Mouse (Mus musculus): ENCODE measurements around the gene Rcsd1.

GRCm38 (mm10) chr1:165730129-165730528 lies 20.6 kb upstream of the Rcsd1 start:
- TF ChIP-seq CTCF (conservative IDR thresholded peaks at IDR 0.05 in 1 of 2, IDR thresholded peaks at IDR 0.05 in 1 of 2; ENCODE audit: low read depth in 2 of 2, low read length in 2 of 2) (no peak), TBP (conservative IDR thresholded peaks at IDR 0.05; ENCODE audit: low read depth, low read length) (no peak), ZMIZ1 (IDR thresholded peaks at IDR 0.05; ENCODE audit: low read depth, low read length) (no peak), POLR2AphosphoS2 (IDR thresholded peaks at IDR 0.05; ENCODE audit: low read depth, low read length) (no peak)
